Mouse (Mus musculus) embryonic facial prominence, embryonic 11.5 days (tissue): ENCODE results near the gene Gm21293. TPM values are rescaled to one million over a fixed set of nuclear protein-coding genes. Genes with fewer than 3 reads are reported as not detected.
"Not testable (repeated sequence)": the region's sequence is repeated elsewhere in the genome, so short reads cannot be mapped to it uniquely, and the experiment has no call there.

ENCODE experiments used
- ATAC-seq: fragments of 200-750 bp; cut with Nextera tagmentation; replicated peaks from 2 replicates; pipeline ENCODE4 v1.8.0; 2017; ENCODE audit warnings: low read depth; ENCODE audit not compliant: insufficient number of reproducible peaks, low FRiP score, low TSS enrichment
- DNase-seq: peaks from one replicate; pipeline ENCODE4 v3.0.0-alpha.2; 2015; ENCODE audit warnings: low spot score
- H3K27ac ChIP-seq: fragments of 300-500 bp; sonication (generic); replicated peaks from 2 replicates; pipeline ENCODE4 v1.5.1; 2014; ENCODE audit warnings: mild to moderate bottlenecking, low read depth, low read length, control low read depth
- H3K27me3 ChIP-seq: fragments of 300-500 bp; sonication (generic); 2 replicates; pipeline ENCODE4 v1.6.1; 2014; ENCODE audit warnings: mild to moderate bottlenecking, low read length, moderate library complexity, mixed read lengths; ENCODE audit not compliant: control insufficient read depth, insufficient read depth
- H3K36me3 ChIP-seq: fragments of 300-500 bp; sonication (generic); replicated peaks from 2 replicates; pipeline ENCODE4 v1.6.1; 2014; ENCODE audit warnings: low read depth, mild to moderate bottlenecking, low read length, moderate library complexity, mixed read lengths; ENCODE audit not compliant: control insufficient read depth, insufficient read depth
- H3K4me1 ChIP-seq: fragments of 300-500 bp; sonication (generic); 2 replicates; pipeline ENCODE4 v1.6.1; 2014; ENCODE audit warnings: low read length, mixed read lengths; ENCODE audit not compliant: control insufficient read depth, insufficient read depth
- H3K4me2 ChIP-seq: fragments of 300-500 bp; sonication (generic); 2 replicates; pipeline ENCODE4 v1.6.1; 2014; ENCODE audit warnings: low read depth, mild to moderate bottlenecking, control low read depth, low read length, moderate library complexity
- H3K4me3 ChIP-seq: fragments of 300-500 bp; sonication (generic); 2 replicates; pipeline ENCODE4 v1.5.1; 2014; ENCODE audit warnings: low read depth, low read length, control low read depth
- H3K9ac ChIP-seq: fragments of 300-500 bp; sonication (generic); replicated peaks from 2 replicates; pipeline ENCODE4 v1.6.1; 2014; ENCODE audit warnings: mild to moderate bottlenecking, control low read depth, low read length
- H3K9me3 ChIP-seq: fragments of 300-500 bp; sonication (generic); replicated peaks from 2 replicates; pipeline ENCODE4 v1.6.1; 2016; ENCODE audit warnings: mild to moderate bottlenecking, low read length, inconsistent platforms, mixed read lengths; ENCODE audit not compliant: control insufficient read depth
- WGBS: fragments of 180-500 bp; shearing (Covaris S2); extraction: QIAGEN DNeasy Blood & Tissue Kit; methylation state at CpG from one replicate; pipeline ENCODE4 v1.1.7; 2014; 5-methylcytosine and 5-hydroxymethylcytosine counted together
- polyA plus RNA-seq: library from polyadenylated mRNA; unstranded; fragments of >200 nt; fragmentation: Nextera tagmentation; extraction: Ambion mirVana; gene quantifications from 2 replicates; pipeline ENCODE4 v1.2.1, GENCODE M21; 2014

Gene Gm21293
- polyA plus RNA-seq: not detected in 2 replicates

DNA sequence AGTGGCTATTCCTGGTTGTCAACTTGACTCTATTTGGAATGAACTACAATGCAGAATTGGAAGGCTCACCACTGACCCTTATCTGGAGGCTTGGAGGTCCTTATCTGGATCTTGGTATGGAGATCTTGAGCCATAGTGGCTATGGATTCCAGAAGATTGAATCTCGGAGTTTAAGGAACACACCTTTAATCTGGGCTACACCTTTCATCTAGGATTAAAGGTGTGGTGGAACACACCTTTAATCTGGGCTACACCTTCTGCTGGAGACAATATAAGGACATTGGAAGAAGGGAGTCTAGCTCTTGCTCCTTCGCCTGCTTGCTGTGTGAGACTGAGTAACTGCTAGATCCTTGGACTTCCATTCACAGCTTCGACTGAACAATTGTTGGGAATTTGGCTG is at the start of gene Gm21293:
Gene Gm21293, plus strand, starts transcription at position 301 of the 400 bp plus-strand sequence.
- H3K9me3 ChIP-seq, H3K9ac ChIP-seq, ATAC-seq, H3K4me2 ChIP-seq, DNase-seq, H3K4me1 ChIP-seq, H3K27ac ChIP-seq, H3K4me3 ChIP-seq, H3K36me3 ChIP-seq, H3K27me3 ChIP-seq: not testable (repeated sequence)
- no CpG with 5 or more reads among the region's 3 CpGs for WGBS

DNA sequence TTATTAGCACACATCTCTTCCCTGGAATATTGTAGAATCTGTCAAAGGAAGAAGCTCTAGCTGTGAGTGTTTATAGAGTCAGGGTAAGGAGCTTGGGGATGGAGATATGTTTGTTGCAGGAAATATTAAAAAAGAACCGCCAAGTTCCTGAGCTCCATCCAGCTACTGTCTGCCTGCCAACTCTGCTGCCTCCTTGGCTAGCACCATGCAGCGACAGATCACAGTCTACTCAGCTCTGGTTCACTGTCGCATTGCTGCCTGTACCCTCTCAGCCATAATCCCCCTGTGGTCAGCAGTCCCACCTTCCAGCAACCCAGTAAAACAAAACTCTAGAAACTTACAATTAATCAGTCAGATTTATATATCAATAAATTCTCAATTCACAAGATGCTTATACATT is 32.7 kb upstream of the Gm21293 start:
- no peaks in the 10 kb centered on the region for H3K27me3 ChIP-seq
- H3K27ac ChIP-seq: no peak overlapping the region
- WGBS: 86% methylated on average over 3 of the region's 3 CpGs
- no peak for DNase-seq
- no peak for ATAC-seq
- H3K4me1 ChIP-seq: no peaks in the 10 kb centered on the region
- no peak overlapping the region for H3K4me3 ChIP-seq
- H3K9me3 ChIP-seq: no peaks in the 10 kb centered on the region
- no peak overlapping the region for H3K9ac ChIP-seq
- no peak overlapping the region for H3K4me2 ChIP-seq
- H3K36me3 ChIP-seq: no peaks in the 10 kb centered on the region

DNA sequence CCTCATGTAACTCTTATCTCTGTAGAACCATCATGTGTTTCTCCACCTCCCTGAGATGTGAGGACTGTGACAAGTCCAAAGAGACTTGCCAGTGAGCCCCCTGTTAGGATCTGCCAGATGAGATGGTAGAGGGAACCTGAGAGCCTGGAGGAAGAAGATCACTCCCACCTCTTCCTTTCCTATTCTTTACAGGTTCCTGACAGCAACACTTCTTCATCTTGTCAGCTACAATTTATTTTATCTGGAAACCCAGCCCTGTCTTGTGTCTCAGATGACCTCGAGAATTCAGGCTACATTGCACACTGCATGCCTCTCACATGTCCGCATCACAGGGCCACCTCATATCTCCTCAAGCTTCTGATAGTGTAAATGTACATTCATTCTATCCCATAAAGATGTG is 24.5 kb upstream of the Gm21293 start:
- Histone ChIP-seq H3K27me3 (no peaks in the 10 kb centered on the region), H3K4me3 (no peak overlapping the region), H3K4me2 (no peak overlapping the region), H3K4me1 (no peaks in the 10 kb centered on the region), H3K9me3 (no peaks in the 10 kb centered on the region), H3K9ac (no peak overlapping the region), H3K27ac (no peak overlapping the region), H3K36me3 (no peaks in the 10 kb centered on the region)
- 78% methylated on average over 2 of the region's 2 CpGs for WGBS
- DNase-seq (no peak), ATAC-seq (no peak)

DNA sequence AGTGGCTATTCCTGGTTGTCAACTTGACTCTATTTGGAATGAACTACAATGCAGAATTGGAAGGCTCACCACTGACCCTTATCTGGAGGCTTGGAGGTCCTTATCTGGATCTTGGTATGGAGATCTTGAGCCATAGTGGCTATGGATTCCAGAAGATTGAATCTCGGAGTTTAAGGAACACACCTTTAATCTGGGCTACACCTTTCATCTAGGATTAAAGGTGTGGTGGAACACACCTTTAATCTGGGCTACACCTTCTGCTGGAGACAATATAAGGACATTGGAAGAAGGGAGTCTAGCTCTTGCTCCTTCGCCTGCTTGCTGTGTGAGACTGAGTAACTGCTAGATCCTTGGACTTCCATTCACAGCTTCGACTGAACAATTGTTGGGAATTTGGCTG is 8.4 kb downstream of the Gm21293 start, which contains the start of gene Gm6763:
Gene Gm6763, plus strand, starts transcription at position 301 of the 400 bp plus-strand sequence.
- H3K4me3 ChIP-seq, H3K4me2 ChIP-seq, H3K27ac ChIP-seq, DNase-seq, H3K27me3 ChIP-seq, ATAC-seq, H3K9me3 ChIP-seq, H3K36me3 ChIP-seq, H3K9ac ChIP-seq, H3K4me1 ChIP-seq: not testable (repeated sequence)
- WGBS: no CpG with 5 or more reads among the region's 3 CpGs

DNA sequence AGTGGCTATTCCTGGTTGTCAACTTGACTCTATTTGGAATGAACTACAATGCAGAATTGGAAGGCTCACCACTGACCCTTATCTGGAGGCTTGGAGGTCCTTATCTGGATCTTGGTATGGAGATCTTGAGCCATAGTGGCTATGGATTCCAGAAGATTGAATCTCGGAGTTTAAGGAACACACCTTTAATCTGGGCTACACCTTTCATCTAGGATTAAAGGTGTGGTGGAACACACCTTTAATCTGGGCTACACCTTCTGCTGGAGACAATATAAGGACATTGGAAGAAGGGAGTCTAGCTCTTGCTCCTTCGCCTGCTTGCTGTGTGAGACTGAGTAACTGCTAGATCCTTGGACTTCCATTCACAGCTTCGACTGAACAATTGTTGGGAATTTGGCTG is 16.9 kb downstream of the Gm21293 start, which contains the start of gene Gm8764:
Gene Gm8764, plus strand, starts transcription at position 301 of the 400 bp plus-strand sequence.
- H3K4me2 ChIP-seq, DNase-seq, H3K27me3 ChIP-seq, ATAC-seq, H3K4me3 ChIP-seq, H3K9ac ChIP-seq, H3K4me1 ChIP-seq, H3K36me3 ChIP-seq, H3K27ac ChIP-seq, H3K9me3 ChIP-seq: not testable (repeated sequence)
- WGBS: no CpG with 5 or more reads among the region's 3 CpGs

DNA sequence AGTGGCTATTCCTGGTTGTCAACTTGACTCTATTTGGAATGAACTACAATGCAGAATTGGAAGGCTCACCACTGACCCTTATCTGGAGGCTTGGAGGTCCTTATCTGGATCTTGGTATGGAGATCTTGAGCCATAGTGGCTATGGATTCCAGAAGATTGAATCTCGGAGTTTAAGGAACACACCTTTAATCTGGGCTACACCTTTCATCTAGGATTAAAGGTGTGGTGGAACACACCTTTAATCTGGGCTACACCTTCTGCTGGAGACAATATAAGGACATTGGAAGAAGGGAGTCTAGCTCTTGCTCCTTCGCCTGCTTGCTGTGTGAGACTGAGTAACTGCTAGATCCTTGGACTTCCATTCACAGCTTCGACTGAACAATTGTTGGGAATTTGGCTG is 25.4 kb downstream of the Gm21293 start, which contains the start of gene Gm21304:
Gene Gm21304, plus strand, starts transcription at position 301 of the 400 bp plus-strand sequence.
- not testable (repeated sequence) for H3K4me2 ChIP-seq, H3K27ac ChIP-seq, H3K9ac ChIP-seq, DNase-seq, ATAC-seq, H3K36me3 ChIP-seq, H3K27me3 ChIP-seq, H3K4me3 ChIP-seq, H3K9me3 ChIP-seq, H3K4me1 ChIP-seq
- no CpG with 5 or more reads among the region's 3 CpGs for WGBS

DNA sequence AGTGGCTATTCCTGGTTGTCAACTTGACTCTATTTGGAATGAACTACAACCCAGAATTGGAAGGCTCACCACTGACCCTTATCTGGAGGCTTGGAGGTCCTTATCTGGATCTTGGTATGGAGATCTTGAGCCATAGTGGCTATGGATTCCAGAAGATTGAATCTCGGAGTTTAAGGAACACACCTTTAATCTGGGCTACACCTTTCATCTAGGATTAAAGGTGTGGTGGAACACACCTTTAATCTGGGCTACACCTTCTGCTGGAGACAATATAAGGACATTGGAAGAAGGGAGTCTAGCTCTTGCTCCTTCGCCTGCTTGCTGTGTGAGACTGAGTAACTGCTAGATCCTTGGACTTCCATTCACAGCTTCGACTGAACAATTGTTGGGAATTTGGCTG is 33.9 kb downstream of the Gm21293 start, which contains the start of gene Gm21312:
Gene Gm21312, plus strand, starts transcription at position 301 of the 400 bp plus-strand sequence.
- H3K27ac ChIP-seq, H3K4me1 ChIP-seq, ATAC-seq, H3K9ac ChIP-seq, DNase-seq, H3K27me3 ChIP-seq, H3K4me2 ChIP-seq, H3K36me3 ChIP-seq, H3K4me3 ChIP-seq, H3K9me3 ChIP-seq: not testable (repeated sequence)
- WGBS: no CpG with 5 or more reads among the region's 3 CpGs

DNA sequence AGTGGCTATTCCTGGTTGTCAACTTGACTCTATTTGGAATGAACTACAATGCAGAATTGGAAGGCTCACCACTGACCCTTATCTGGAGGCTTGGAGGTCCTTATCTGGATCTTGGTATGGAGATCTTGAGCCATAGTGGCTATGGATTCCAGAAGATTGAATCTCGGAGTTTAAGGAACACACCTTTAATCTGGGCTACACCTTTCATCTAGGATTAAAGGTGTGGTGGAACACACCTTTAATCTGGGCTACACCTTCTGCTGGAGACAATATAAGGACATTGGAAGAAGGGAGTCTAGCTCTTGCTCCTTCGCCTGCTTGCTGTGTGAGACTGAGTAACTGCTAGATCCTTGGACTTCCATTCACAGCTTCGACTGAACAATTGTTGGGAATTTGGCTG is 42.4 kb downstream of the Gm21293 start, which contains the start of gene Gm20765:
Gene Gm20765, plus strand, starts transcription at position 301 of the 400 bp plus-strand sequence.
- H3K4me1 ChIP-seq, H3K27ac ChIP-seq, ATAC-seq, DNase-seq, H3K9me3 ChIP-seq, H3K36me3 ChIP-seq, H3K4me2 ChIP-seq, H3K4me3 ChIP-seq, H3K27me3 ChIP-seq, H3K9ac ChIP-seq: not testable (repeated sequence)
- no CpG with 5 or more reads among the region's 3 CpGs for WGBS
